Mouse (Mus musculus) lung, embryonic 15.5 days (tissue): ENCODE measurements around the gene Rest. TPM values are rescaled to one million over a fixed set of nuclear protein-coding genes. Genes with fewer than 3 reads are reported as not detected.

Source experiments
- ATAC-seq: fragments of 200-750 bp; cut with Nextera tagmentation; 2 replicates; pipeline ENCODE4 v1.8.0; 2017; ENCODE audit warnings: moderate number of reproducible peaks, borderline replicate concordance; ENCODE audit not compliant: low FRiP score, low TSS enrichment; ENCODE audit errors: extremely low read depth
- H3K27ac ChIP-seq: fragments of 300-500 bp; sonication (generic); 2 replicates; pipeline ENCODE4 v1.5.1; 2015; ENCODE audit warnings: moderate library complexity, mild to moderate bottlenecking, inconsistent platforms
- H3K27me3 ChIP-seq: fragments of 300-500 bp; sonication (generic); 2 replicates; pipeline ENCODE4 v1.6.1; 2015; ENCODE audit warnings: inconsistent platforms
- H3K36me3 ChIP-seq: fragments of 300-500 bp; sonication (generic); 2 replicates; pipeline ENCODE4 v1.6.1; 2015; ENCODE audit warnings: inconsistent platforms
- H3K4me1 ChIP-seq: fragments of 300-500 bp; sonication (generic); 2 replicates; pipeline ENCODE4 v1.6.1; 2015; ENCODE audit warnings: inconsistent platforms
- H3K4me2 ChIP-seq: fragments of 300-500 bp; sonication (generic); 2 replicates; pipeline ENCODE4 v1.6.1; 2015; ENCODE audit warnings: inconsistent platforms, mild to moderate bottlenecking, moderate library complexity
- H3K4me3 ChIP-seq: fragments of 300-500 bp; sonication (generic); 2 replicates; pipeline ENCODE4 v1.5.1; 2015; ENCODE audit warnings: mild to moderate bottlenecking, inconsistent platforms
- H3K9ac ChIP-seq: fragments of 300-500 bp; sonication (generic); 2 replicates; pipeline ENCODE4 v1.6.1; 2015; ENCODE audit warnings: inconsistent platforms
- H3K9me3 ChIP-seq: fragments of 300-500 bp; sonication (generic); 2 replicates; pipeline ENCODE4 v1.6.1; 2016; ENCODE audit warnings: inconsistent platforms
- whole genome bisulfite sequencing: fragments of 180-500 bp; shearing (Covaris S2); methylation state at CpG from one replicate; pipeline ENCODE4 v1.1.7; 2015; 5-methylcytosine and 5-hydroxymethylcytosine counted together
- polyA plus RNA-seq: library from polyadenylated mRNA; unstranded; fragments of >200 nt; fragmentation: Nextera tagmentation; extraction: Ambion mirVana; gene quantifications from 2 replicates; pipeline ENCODE4 v1.2.1, GENCODE M21; 2015

The Rest gene
- polyA plus RNA-seq, 1 experiment from 2014 or later = 33.5 TPM

GRCm38 (mm10) chr5:77266886-77267401, 1.7 kb downstream of the Rest start:
- Histone ChIP-seq H3K9ac (peak overlapping the region; percentile 87), H3K9me3 (no peaks in the 10 kb centered on the region), H3K36me3 (peaks cover 33% of the 10 kb centered on the region), H3K4me2 (peak overlapping the region; percentile 75), H3K27me3 (no peaks in the 10 kb centered on the region), H3K4me3 (peak overlapping the region; percentile 95), H3K4me1 (peaks cover 7% of the 10 kb centered on the region; the same call in 1 of the 2 replicates), H3K27ac (peak overlapping the region; percentile 97)
- no peak for ATAC-seq
- 1% methylated on average over 11 of the region's 11 CpGs for WGBS

- H3K9me3 ChIP-seq = no peaks in the 10 kb centered on the region
- WGBS = 65% methylated on average over 4 of the region's 4 CpGs
- H3K4me2 ChIP-seq = peak overlapping the region; percentile 75
- no peaks in the 10 kb centered on the region for H3K27me3 ChIP-seq
- H3K9ac ChIP-seq = 0 out of 2 replicates have a peak overlapping the region, but pooled peaks have one; percentile 87
- H3K4me1 ChIP-seq = peaks cover 7% of the 10 kb centered on the region; the same call in 1 of the 2 replicates
- H3K4me3 ChIP-seq = peak overlapping the region; percentile 95
- no peak for ATAC-seq
- 0 out of 2 replicates have a peak overlapping the region, but pooled peaks have one; percentile 97 for H3K27ac ChIP-seq
- H3K36me3 ChIP-seq = peaks cover 37% of the 10 kb centered on the region
These were observed 2.1 kb downstream of the Rest start for GRCm38 (mm10) chr5:77267441-77267840.

DNA sequence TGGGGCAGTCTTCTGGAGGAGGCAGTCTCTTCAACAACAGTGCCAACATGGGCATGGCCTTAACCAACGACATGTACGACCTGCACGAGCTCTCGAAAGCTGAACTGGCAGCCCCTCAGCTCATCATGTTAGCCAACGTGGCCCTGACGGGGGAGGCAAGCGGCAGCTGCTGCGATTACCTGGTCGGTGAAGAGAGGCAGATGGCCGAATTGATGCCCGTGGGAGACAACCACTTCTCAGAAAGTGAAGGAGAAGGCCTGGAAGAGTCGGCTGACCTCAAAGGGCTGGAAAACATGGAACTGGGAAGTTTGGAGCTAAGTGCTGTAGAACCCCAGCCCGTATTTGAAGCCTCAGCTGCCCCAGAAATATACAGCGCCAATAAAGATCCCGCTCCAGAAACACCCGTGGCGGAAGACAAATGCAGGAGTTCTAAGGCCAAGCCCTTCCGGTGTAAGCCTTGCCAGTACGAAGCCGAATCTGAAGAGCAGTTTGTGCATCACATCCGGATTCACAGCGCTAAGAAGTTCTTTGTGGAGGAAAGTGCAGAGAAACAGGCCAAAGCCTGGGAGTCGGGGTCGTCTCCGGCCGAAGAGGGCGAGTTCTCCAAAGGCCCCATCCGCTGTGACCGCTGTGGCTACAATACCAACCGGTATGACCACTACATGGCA, 2.8 kb downstream of the Rest start:
- Histone ChIP-seq H3K4me1 (peaks cover 9% of the 10 kb centered on the region; the same call in 1 of the 2 replicates), H3K4me3 (peak overlapping the region; percentile 95; the same call in 1 of the 2 replicates), H3K27me3 (no peaks in the 10 kb centered on the region), H3K4me2 (no peak overlapping the region), H3K27ac (no peak overlapping the region), H3K9ac (no peak overlapping the region), H3K9me3 (no peaks in the 10 kb centered on the region), H3K36me3 (peaks cover 43% of the 10 kb centered on the region)
- 93% methylated on average over 30 of the region's 30 CpGs for WGBS
- ATAC-seq = no peak

DNA sequence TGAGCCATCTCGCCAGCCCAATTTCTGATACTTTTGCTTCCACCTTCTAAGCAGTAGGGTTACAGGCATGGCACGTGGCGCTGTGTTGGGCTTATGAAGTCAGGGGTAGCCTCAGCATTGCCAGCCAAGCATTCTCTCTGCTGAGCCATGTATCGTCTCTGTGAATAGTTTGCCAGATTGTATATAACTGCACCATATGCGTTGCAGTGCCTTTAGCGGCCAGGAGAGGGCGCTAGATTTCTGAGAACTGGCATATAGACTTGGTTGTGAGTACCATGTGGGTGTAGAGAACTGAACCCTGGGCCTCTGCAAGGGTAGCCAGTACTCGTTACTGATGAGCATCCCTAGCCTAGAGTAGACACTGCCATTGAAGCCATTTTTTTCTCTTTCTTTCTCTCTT, 4.1 kb downstream of the Rest start:
- no peak for ATAC-seq
- H3K36me3 ChIP-seq = peaks cover 54% of the 10 kb centered on the region

GRCm38 (mm10) chr5:77273151-77273550, 7.9 kb downstream of the Rest start:
- H3K36me3 ChIP-seq = peaks cover 84% of the 10 kb centered on the region
- 75% methylated on average over 7 of the region's 7 CpGs for WGBS
- ATAC-seq = no peak
- no peak overlapping the region for H3K4me2 ChIP-seq
- no peak overlapping the region for H3K9ac ChIP-seq
- H3K27ac ChIP-seq = no peak overlapping the region
- H3K4me3 ChIP-seq = no peak overlapping the region
- peaks cover 3% of the 10 kb centered on the region for H3K4me1 ChIP-seq
- H3K9me3 ChIP-seq = no peaks in the 10 kb centered on the region
- H3K27me3 ChIP-seq = no peaks in the 10 kb centered on the region

More for the DNA sequence above, 4.1 kb downstream of the Rest start:
- Histone ChIP-seq H3K4me1 (peaks cover 10% of the 10 kb centered on the region), H3K4me2 (no peak overlapping the region), H3K27ac (no peak overlapping the region), H3K4me3 (no peak overlapping the region), H3K9me3 (no peaks in the 10 kb centered on the region), H3K27me3 (no peaks in the 10 kb centered on the region), H3K9ac (no peak overlapping the region)
- WGBS = 81% methylated on average over 8 of the region's 8 CpGs

DNA sequence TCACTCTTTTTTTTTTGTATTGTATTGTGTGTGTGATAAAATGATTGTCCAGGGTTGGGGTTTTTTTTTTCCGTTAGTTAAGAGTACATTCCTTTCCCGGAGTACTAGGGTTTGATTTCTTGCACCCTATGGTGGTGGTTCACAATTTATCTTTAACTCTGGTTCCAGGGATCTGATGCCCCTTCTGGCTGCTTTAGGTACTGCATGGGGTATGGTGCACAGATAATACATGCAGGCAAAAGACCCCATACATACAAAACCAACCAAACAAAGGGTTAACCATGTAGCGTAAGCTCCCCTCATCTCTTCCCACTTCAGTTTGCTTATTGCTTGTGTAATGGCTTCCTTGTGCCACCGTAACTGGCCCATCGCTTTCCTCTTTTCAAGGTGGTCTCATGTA, 10.7 kb downstream of the Rest start:
- no peak for ATAC-seq
- Histone ChIP-seq H3K9me3 (no peaks in the 10 kb centered on the region), H3K4me3 (no peak overlapping the region), H3K36me3 (peaks cover 74% of the 10 kb centered on the region), H3K4me2 (no peak overlapping the region), H3K9ac (no peak overlapping the region), H3K27me3 (no peaks in the 10 kb centered on the region), H3K27ac (no peak overlapping the region), H3K4me1 (peaks cover 3% of the 10 kb centered on the region)
- WGBS = 86% methylated on average over 5 of the region's 5 CpGs

DNA sequence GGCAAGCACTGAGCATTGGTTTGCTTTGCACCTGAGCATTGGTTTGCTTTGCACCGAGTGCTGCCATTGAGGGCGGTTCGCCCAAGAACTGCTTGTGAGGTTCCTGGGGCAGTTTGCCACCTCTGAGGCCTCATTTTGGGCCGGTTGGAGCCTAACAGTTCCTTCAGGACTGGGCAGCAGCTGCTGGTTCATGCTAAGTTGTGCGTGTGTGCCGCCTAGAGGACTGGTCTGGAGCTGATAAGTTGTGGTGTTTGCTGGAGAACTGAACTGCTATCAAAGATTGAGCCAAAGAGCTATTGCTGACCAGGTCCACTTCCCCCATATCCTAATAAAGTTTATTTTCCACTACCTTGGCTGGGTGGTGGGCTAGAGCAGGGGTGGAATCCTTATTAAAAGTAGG, 11.9 kb downstream of the Rest start:
- ATAC-seq = no peak
- H3K27me3 ChIP-seq = no peaks in the 10 kb centered on the region
- WGBS = 90% methylated on average over 6 of the region's 6 CpGs

DNA sequence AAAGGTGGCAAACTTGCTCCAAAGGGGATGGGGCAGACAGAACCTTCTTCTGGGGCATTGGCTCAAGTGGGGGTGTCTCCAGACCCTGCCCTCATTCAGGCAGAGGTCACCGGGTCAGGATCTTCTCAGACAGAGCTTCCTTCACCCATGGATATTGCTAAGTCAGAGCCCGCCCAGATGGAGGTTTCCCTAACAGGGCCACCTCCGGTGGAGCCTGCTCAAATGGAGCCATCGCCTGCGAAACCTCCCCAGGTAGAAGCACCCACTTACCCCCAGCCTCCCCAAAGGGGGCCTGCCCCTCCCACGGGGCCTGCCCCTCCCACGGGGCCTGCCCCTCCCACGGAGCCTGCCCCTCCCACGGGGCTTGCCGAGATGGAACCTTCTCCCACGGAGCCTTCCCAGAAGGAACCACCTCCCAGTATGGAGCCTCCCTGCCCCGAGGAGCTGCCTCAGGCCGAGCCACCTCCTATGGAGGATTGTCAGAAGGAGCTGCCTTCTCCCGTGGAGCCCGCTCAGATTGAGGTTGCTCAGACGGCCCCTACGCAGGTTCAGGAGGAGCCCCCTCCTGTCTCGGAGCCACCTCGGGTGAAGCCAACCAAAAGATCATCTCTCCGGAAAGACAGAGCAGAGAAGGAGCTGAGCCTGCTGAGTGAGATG, 16.4 kb downstream of the Rest start:
- no peak overlapping the region for H3K9ac ChIP-seq
- ATAC-seq = no peak
- H3K9me3 ChIP-seq = no peaks in the 10 kb centered on the region
- H3K4me1 ChIP-seq = no peaks in the 10 kb centered on the region
- no peak overlapping the region for H3K4me3 ChIP-seq
- no peak overlapping the region for H3K27ac ChIP-seq
- no peak overlapping the region for H3K4me2 ChIP-seq
- H3K27me3 ChIP-seq = no peaks in the 10 kb centered on the region
- 86% methylated on average over 20 of the region's 20 CpGs for WGBS
- H3K36me3 ChIP-seq = peaks cover 61% of the 10 kb centered on the region

More for the DNA sequence above, 11.9 kb downstream of the Rest start:
- no peak overlapping the region for H3K9ac ChIP-seq
- H3K27ac ChIP-seq = no peak overlapping the region
- H3K4me2 ChIP-seq = no peak overlapping the region
- H3K9me3 ChIP-seq = no peaks in the 10 kb centered on the region
- no peak overlapping the region for H3K4me3 ChIP-seq
- peaks cover 3% of the 10 kb centered on the region for H3K4me1 ChIP-seq
- peaks cover 75% of the 10 kb centered on the region for H3K36me3 ChIP-seq

DNA sequence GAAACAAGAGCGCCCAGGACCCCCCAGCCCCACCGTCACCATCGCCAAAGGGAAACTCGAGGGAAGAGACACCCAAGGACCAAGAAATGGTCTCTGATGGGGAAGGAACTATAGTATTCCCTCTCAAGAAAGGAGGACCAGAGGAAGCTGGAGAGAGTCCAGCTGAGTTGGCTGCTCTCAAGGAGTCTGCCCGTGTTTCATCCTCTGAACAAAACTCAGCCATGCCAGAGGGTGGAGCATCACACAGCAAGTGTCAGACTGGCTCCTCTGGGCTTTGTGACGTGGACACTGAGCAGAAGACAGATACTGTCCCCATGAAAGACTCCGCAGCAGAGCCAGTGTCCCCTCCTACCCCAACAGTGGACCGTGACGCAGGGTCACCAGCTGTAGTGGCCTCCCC, 17.0 kb downstream of the Rest start:
- Histone ChIP-seq H3K4me3 (no peak overlapping the region), H3K4me2 (no peak overlapping the region), H3K27me3 (no peaks in the 10 kb centered on the region), H3K9me3 (no peaks in the 10 kb centered on the region), H3K27ac (no peak overlapping the region), H3K36me3 (peaks cover 61% of the 10 kb centered on the region), H3K4me1 (no peaks in the 10 kb centered on the region), H3K9ac (no peak overlapping the region)
- ATAC-seq = no peak
- 85% methylated on average over 9 of the region's 9 CpGs for WGBS

DNA sequence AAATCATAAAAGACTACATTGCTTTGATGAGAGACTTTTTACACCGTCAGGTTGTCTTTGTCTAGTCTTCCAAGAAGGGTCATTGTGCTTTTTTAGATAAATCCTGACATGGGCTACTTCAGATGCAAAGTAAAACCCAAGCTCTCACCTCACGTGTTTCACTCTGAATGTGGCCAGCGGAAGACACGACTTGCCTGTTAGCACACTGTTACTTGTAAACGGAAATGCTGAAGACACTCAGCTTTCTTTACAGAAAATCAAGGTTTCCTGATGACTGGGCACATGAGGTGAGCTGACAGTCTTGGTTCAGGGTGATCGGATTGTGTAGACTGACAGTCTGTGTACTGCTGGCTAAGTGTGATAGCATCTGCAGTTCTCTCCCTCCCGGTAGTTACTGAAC, 20.4 kb downstream of the Rest start:
- no peak overlapping the region for H3K27ac ChIP-seq
- H3K9me3 ChIP-seq = no peaks in the 10 kb centered on the region
- no peak overlapping the region for H3K9ac ChIP-seq
- no peak overlapping the region for H3K4me3 ChIP-seq
- ATAC-seq = no peak
- H3K27me3 ChIP-seq = no peaks in the 10 kb centered on the region
- H3K4me2 ChIP-seq = no peak overlapping the region
- 77% methylated on average over 7 of the region's 7 CpGs for WGBS
- H3K4me1 ChIP-seq = no peaks in the 10 kb centered on the region
- H3K36me3 ChIP-seq = peaks cover 73% of the 10 kb centered on the region

DNA sequence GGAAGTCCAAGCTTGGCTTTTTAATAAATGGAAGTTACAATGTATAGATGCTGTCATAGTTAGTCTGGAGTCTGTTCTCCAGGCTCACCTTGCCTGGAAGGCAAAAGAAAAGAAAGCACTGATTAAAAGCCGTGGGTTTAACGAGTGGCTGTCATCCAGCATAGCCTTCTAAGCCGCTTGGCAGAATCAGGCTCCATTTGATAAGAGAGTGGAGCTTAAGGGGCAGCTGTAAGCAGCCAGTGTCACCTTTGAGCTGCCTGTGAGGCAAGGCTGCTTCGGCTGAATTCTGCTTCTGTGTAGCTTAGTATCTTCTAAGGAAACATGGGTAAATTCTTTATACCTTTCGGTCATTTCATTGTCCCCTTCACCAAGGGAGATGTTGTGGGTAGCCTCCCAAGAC, 21.6 kb downstream of the Rest start:
- H3K27ac ChIP-seq = no peak overlapping the region
- 78% methylated on average over 5 of the region's 5 CpGs for WGBS
- no peak overlapping the region for H3K4me2 ChIP-seq
- no peaks in the 10 kb centered on the region for H3K27me3 ChIP-seq
- H3K4me1 ChIP-seq = no peaks in the 10 kb centered on the region
- no peak overlapping the region for H3K9ac ChIP-seq
- no peak overlapping the region for H3K4me3 ChIP-seq
- ATAC-seq = no peak
- no peaks in the 10 kb centered on the region for H3K9me3 ChIP-seq
- H3K36me3 ChIP-seq = peaks cover 64% of the 10 kb centered on the region

GRCm38 (mm10) chr5:77287901-77288300, 22.6 kb downstream of the Rest start:
- no peak for ATAC-seq
- Histone ChIP-seq H3K4me3 (no peak overlapping the region), H3K4me2 (no peak overlapping the region), H3K27me3 (no peaks in the 10 kb centered on the region), H3K9me3 (no peaks in the 10 kb centered on the region), H3K4me1 (no peaks in the 10 kb centered on the region), H3K27ac (no peak overlapping the region), H3K9ac (no peak overlapping the region), H3K36me3 (peaks cover 62% of the 10 kb centered on the region)
- WGBS = 78% methylated on average over 6 of the region's 6 CpGs
